Mouse (Mus musculus): ENCODE results near the gene Olfr538. TPM values are rescaled to one million over a fixed set of nuclear protein-coding genes. Genes with fewer than 3 reads are reported as not detected.

The Olfr538 gene
- not detected for polyA plus RNA-seq (2015; fragmentation: Illumina TruSeq; extraction: RNeasy Lipid Tissue Mini Kit (QIAGEN cat#74804); ENCODE audit: low read depth, low replicate concordance)

DNA sequence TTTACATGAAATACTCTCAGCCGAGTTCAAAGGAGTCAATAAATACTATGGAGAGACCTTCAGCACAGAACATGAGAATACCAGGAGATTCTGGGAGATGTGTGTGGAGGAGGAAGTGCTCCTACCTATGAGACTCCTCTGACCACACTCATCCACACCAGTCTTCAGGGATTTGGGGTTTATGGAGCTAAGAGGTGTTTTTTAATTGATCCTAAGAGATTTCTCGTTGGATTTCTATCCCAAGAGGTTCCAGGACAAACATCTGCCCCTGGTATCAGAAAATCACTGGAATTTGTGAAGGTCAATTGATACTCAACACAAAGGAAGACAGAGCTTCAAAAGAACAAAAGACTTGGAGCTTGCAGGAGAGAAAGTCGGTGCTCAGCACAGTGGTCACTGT, at the start of gene Olfr538:
Olfr538 (plus strand) TSS at position 301 of the 400 bp plus-strand sequence.

DNA sequence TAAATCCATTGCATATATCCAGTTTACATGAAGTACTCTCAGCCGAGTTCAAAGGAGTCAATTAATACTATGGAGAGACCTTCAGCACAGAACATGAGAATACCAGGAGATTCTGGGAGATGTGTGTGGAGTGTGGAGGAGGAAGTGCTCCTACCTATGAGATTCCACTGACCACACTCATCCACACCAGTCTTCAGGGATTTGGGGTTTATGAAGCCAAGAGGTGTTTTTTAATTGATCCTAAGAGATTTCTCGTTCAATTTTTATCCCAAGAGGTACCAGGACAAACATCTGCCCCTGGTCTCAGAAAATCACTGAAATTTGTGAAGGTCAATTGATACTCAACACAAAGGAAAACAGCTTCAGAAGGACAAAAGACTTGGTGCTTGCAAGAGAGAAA, 33.3 kb downstream of the Olfr538 start, which contains the start of gene Olfr46:
Olfr46 (plus strand) TSS at position 301 of the 400 bp plus-strand sequence.

Other genes with a start within 250 kb of the Olfr538 start
- not detected for gene Olfr525, start 247.0 kb upstream of the Olfr538 start, polyA plus RNA-seq (2015; fragmentation: Illumina TruSeq; extraction: RNeasy Lipid Tissue Mini Kit (QIAGEN cat#74804); ENCODE audit: low read depth, low replicate concordance)
- not detected for gene Olfr527, start 233.9 kb upstream of the Olfr538 start, polyA plus RNA-seq (2015; fragmentation: Illumina TruSeq; extraction: RNeasy Lipid Tissue Mini Kit (QIAGEN cat#74804); ENCODE audit: low read depth, low replicate concordance)
- not detected for gene Olfr60, start 206.2 kb upstream of the Olfr538 start, polyA plus RNA-seq (2015; fragmentation: Illumina TruSeq; extraction: RNeasy Lipid Tissue Mini Kit (QIAGEN cat#74804); ENCODE audit: low read depth, low replicate concordance)
- not detected for gene Olfr530, start 191.6 kb upstream of the Olfr538 start, polyA plus RNA-seq (2015; fragmentation: Illumina TruSeq; extraction: RNeasy Lipid Tissue Mini Kit (QIAGEN cat#74804); ENCODE audit: low read depth, low replicate concordance)
- not detected for gene Olfr531, start 165.0 kb upstream of the Olfr538 start, polyA plus RNA-seq (2015; fragmentation: Illumina TruSeq; extraction: RNeasy Lipid Tissue Mini Kit (QIAGEN cat#74804); ENCODE audit: low read depth, low replicate concordance)
- gene Olfr532, start 146.2 kb upstream of the Olfr538 start, polyA plus RNA-seq (2015; fragmentation: Illumina TruSeq; extraction: RNeasy Lipid Tissue Mini Kit (QIAGEN cat#74804); ENCODE audit: low read depth, low replicate concordance), result not detected
- gene Olfr533, start 104.5 kb upstream of the Olfr538 start, polyA plus RNA-seq (2015; fragmentation: Illumina TruSeq; extraction: RNeasy Lipid Tissue Mini Kit (QIAGEN cat#74804); ENCODE audit: low read depth, low replicate concordance), result not detected
- not detected for gene Olfr535, start 83.7 kb upstream of the Olfr538 start, polyA plus RNA-seq (2015; fragmentation: Illumina TruSeq; extraction: RNeasy Lipid Tissue Mini Kit (QIAGEN cat#74804); ENCODE audit: low read depth, low replicate concordance)
- gene Olfr536, start 60.5 kb upstream of the Olfr538 start, polyA plus RNA-seq (2015; fragmentation: Illumina TruSeq; extraction: RNeasy Lipid Tissue Mini Kit (QIAGEN cat#74804); ENCODE audit: low read depth, low replicate concordance), result not detected
- not detected for gene Olfr46, start 33.4 kb downstream of the Olfr538 start, polyA plus RNA-seq (2015; fragmentation: Illumina TruSeq; extraction: RNeasy Lipid Tissue Mini Kit (QIAGEN cat#74804); ENCODE audit: low read depth, low replicate concordance)
- not detected for gene Olfr61, start 61.1 kb downstream of the Olfr538 start, polyA plus RNA-seq (2015; fragmentation: Illumina TruSeq; extraction: RNeasy Lipid Tissue Mini Kit (QIAGEN cat#74804); ENCODE audit: low read depth, low replicate concordance)
- gene Olfr53, start 78.6 kb downstream of the Olfr538 start, polyA plus RNA-seq (2015; fragmentation: Illumina TruSeq; extraction: RNeasy Lipid Tissue Mini Kit (QIAGEN cat#74804); ENCODE audit: low read depth, low replicate concordance), result not detected
- not detected for gene Olfr539, start 92.0 kb downstream of the Olfr538 start, polyA plus RNA-seq (2015; fragmentation: Illumina TruSeq; extraction: RNeasy Lipid Tissue Mini Kit (QIAGEN cat#74804); ENCODE audit: low read depth, low replicate concordance)
- gene Olfr45, start 114.1 kb downstream of the Olfr538 start, polyA plus RNA-seq (2015; fragmentation: Illumina TruSeq; extraction: RNeasy Lipid Tissue Mini Kit (QIAGEN cat#74804); ENCODE audit: low read depth, low replicate concordance), result not detected
- not detected for gene Olfr541, start 129.4 kb downstream of the Olfr538 start, polyA plus RNA-seq (2015; fragmentation: Illumina TruSeq; extraction: RNeasy Lipid Tissue Mini Kit (QIAGEN cat#74804); ENCODE audit: low read depth, low replicate concordance)
- 0.73 TPM for gene Cyp2e1, start 195.9 kb downstream of the Olfr538 start, polyA plus RNA-seq (2015; fragmentation: Illumina TruSeq; extraction: RNeasy Lipid Tissue Mini Kit (QIAGEN cat#74804); ENCODE audit: low read depth, low replicate concordance)
- gene Syce1, start 220.0 kb downstream of the Olfr538 start, polyA plus RNA-seq (2015; fragmentation: Illumina TruSeq; extraction: RNeasy Lipid Tissue Mini Kit (QIAGEN cat#74804); ENCODE audit: low read depth, low replicate concordance), result 0.52 TPM